Comparison of ENCODE assay signal across 8 mouse cellular contexts in genomic region chr13:103333601-103334391, GRCm38 (mm10). TPM values are rescaled to one million over a fixed set of nuclear protein-coding genes. Genes with fewer than 3 reads are reported as not detected.
A peak's percentile ranks its signal among the peaks of the same experiment; 100 is the strongest.
DNase-seq lines count a peak whose midpoint lies in the region; ATAC-seq lines count a peak whose summit lies in the region.

No protein-coding gene starts in this region.

- H3K27me3 ChIP-seq in forebrain, embryonic 10.5 days (ENCODE audit: poor library complexity, severe bottlenecking): peaks cover 67% of the 10 kb centered on the region
- H3K27me3 ChIP-seq in heart, embryonic 15.5 days: peaks cover 38% of the 10 kb centered on the region

- peak; percentile 33 for DNase-seq in urinary bladder, postnatal 25 days (ENCODE audit: low spot score)
- no peak for DNase-seq in urinary bladder, adult 2 months (ENCODE audit: low spot score)
- DNase-seq in forebrain, embryonic 10.5 days (ENCODE audit: extremely low spot score, low spot score): peak; percentile 63
- DNase-seq in kidney, postnatal 36 days: peak; percentile 41 to 75
- DNase-seq in lung, postnatal 4 days: peak; percentile 31 to 45
- DNase-seq in right cerebral cortex, postnatal 14 days: peak; percentile 48
- DNase-seq in spleen, adult 18-20 months: no peak

- peaks cover 41% of the 10 kb centered on the region for H3K4me1 ChIP-seq in forebrain, embryonic 10.5 days
- peaks cover 22% of the 10 kb centered on the region for H3K4me1 ChIP-seq in heart, embryonic 15.5 days (replicated peaks)

- peak overlapping the region; percentile 79 for H3K27ac ChIP-seq in forebrain, embryonic 10.5 days
- peak overlapping the region; percentile 4; the same call in 1 of the 2 replicates for H3K27ac ChIP-seq in heart, embryonic 15.5 days

- peak overlapping the region; percentile 92 for H3K4me2 ChIP-seq in heart, embryonic 15.5 days

- peak overlapping the region; percentile 72 for H3K4me3 ChIP-seq in forebrain, embryonic 10.5 days
- peak overlapping the region; percentile 80 for H3K4me3 ChIP-seq in heart, embryonic 15.5 days

- H3K9me3 ChIP-seq in forebrain, embryonic 10.5 days: no peaks in the 10 kb centered on the region
- no peaks in the 10 kb centered on the region for H3K9me3 ChIP-seq in heart, embryonic 15.5 days (replicated peaks)

- peak overlapping the region; percentile 75 for H3K9ac ChIP-seq in heart, embryonic 15.5 days

- under 1% methylated on average over 74 of the region's 74 CpGs for WGBS in forebrain, embryonic 10.5 days
- WGBS in heart, embryonic 15.5 days: under 1% methylated on average over 67 of the region's 74 CpGs

- peak; percentile 52 for ATAC-seq in heart, embryonic 15.5 days (replicated peaks; ENCODE audit: insufficient number of reproducible peaks, insufficient read depth, low FRiP score, low read depth)

- H3K36me3 ChIP-seq in forebrain, embryonic 10.5 days (replicated peaks): no peaks in the 10 kb centered on the region
- H3K36me3 ChIP-seq in heart, embryonic 15.5 days: no peaks in the 10 kb centered on the region

RNA-seq across cellular contexts. Expression of gene Mast4, which starts 0.5 kb away (rescaled TPM):
- polyA plus RNA-seq in urinary bladder, adult 2 months (2012; rRNA removed): 25.6 and 40.7 TPM in 2 replicates
- polyA plus RNA-seq in forebrain, embryonic 10.5 days (2016; fragmentation: Nextera tagmentation; extraction: Ambion mirVana): 18.3 and 20.6 TPM in 2 replicates
- 41.0 and 41.2 TPM in 2 replicates for polyA plus RNA-seq in heart, embryonic 15.5 days (2015; fragmentation: Nextera tagmentation; extraction: Ambion mirVana)

Comparison
In these comparisons a context has a peak if more than half of its experiments do, and no peak if none do; other contexts are left out.
1. DNase-seq: peak in urinary bladder, postnatal 25 days (single experiment), forebrain, embryonic 10.5 days (single experiment), kidney, postnatal 36 days (2 of 2), lung, postnatal 4 days (2 of 2) and right cerebral cortex, postnatal 14 days (single experiment); none in urinary bladder, adult 2 months (single experiment) and spleen, adult 18-20 months (0 of 2).